Mouse (Mus musculus) MEL (cell line): ENCODE data around the gene Palb2.

ENCODE experiments used
- BHLHE40 ChIP-seq: IDR thresholded peaks from 2 replicates; pipeline ENCODE4 v1.6.1; 2012; ENCODE audit warnings: low read depth, mild to moderate bottlenecking, inconsistent platforms, low read length, improper control_type of control experiment, borderline replicate concordance
- CTCF ChIP-seq, 3 experiments: IDR thresholded peaks in 2 of 3; conservative IDR thresholded peaks in 1 of 3; 2 replicates each; pipeline ENCODE4 v1.5.1; 2011 to 2012; ENCODE audit warnings: low read length in 3 of 3, low read depth in 2 of 3, mild to moderate bottlenecking in 2 of 3, improper control_type of control experiment in 1 of 3, inconsistent platforms in 1 of 3, mixed read lengths in 1 of 3, moderate library complexity in 1 of 3; ENCODE audit not compliant: control insufficient read depth in 1 of 3, insufficient read depth in 1 of 3, poor library complexity in 1 of 3, severe bottlenecking in 1 of 3
- E2F4 ChIP-seq: IDR thresholded peaks from 2 replicates; pipeline ENCODE4 v1.6.1; 2011; ENCODE audit warnings: low read depth, low read length, improper control_type of control experiment, borderline replicate concordance
- EP300 ChIP-seq, 2 experiments: IDR thresholded peaks; 2 replicates each; pipeline ENCODE4 v1.6.1; 2011; ENCODE audit warnings: improper control_type of control experiment in 2 of 2, low read length in 2 of 2, low read depth in 1 of 2, mild to moderate bottlenecking in 1 of 2
- GATA1 ChIP-seq: IDR thresholded peaks from 2 replicates; pipeline ENCODE4 v1.6.1; 2011; ENCODE audit warnings: low read depth, low read length, improper control_type of control experiment
- MYC ChIP-seq: IDR thresholded peaks from 2 replicates; pipeline ENCODE4 v1.6.1; 2011; ENCODE audit warnings: low read depth, mild to moderate bottlenecking, low read length, improper control_type of control experiment, moderate library complexity
- NELFE ChIP-seq: IDR thresholded peaks from 2 replicates; pipeline ENCODE4 v1.6.1; 2011; ENCODE audit warnings: low read depth, low read length, improper control_type of control experiment
- NRF1 ChIP-seq: IDR thresholded peaks from 2 replicates; pipeline ENCODE4 v1.6.1; 2014; ENCODE audit warnings: low read depth, mild to moderate bottlenecking, inconsistent platforms, low read length, improper control_type of control experiment, moderate library complexity; ENCODE audit not compliant: poor library complexity, insufficient read depth, severe bottlenecking
- POLR2A ChIP-seq, 2 experiments: IDR thresholded peaks; 2 replicates each; pipeline ENCODE4 v1.6.1; 2011 to 2012; ENCODE audit warnings: low read length in 2 of 2, mild to moderate bottlenecking in 2 of 2, control low read depth in 1 of 2, improper control_type of control experiment in 1 of 2, low read depth in 1 of 2, moderate library complexity in 1 of 2; ENCODE audit not compliant: control insufficient read depth in 1 of 2, insufficient read depth in 1 of 2, poor library complexity in 1 of 2
- TBP ChIP-seq: IDR thresholded peaks from 2 replicates; pipeline ENCODE4 v1.8.0; 2011; ENCODE audit warnings: low read depth, low read length, improper control_type of control experiment
- TCF12 ChIP-seq: IDR thresholded peaks from 2 replicates; pipeline ENCODE4 v1.6.1; 2014; ENCODE audit warnings: low read depth, mild to moderate bottlenecking, inconsistent platforms, low read length, improper control_type of control experiment, moderate library complexity
- USF2 ChIP-seq, 2 experiments: IDR thresholded peaks; 2 replicates each; pipeline ENCODE4 v1.6.1; 2011 to 2012; ENCODE audit warnings: improper control_type of control experiment in 2 of 2, low read length in 2 of 2, borderline replicate concordance in 1 of 2, inconsistent platforms in 1 of 2, low read depth in 1 of 2, mild to moderate bottlenecking in 1 of 2; ENCODE audit not compliant: insufficient read depth in 1 of 2
- ZKSCAN1 ChIP-seq: IDR thresholded peaks from 2 replicates; pipeline ENCODE4 v1.6.1; 2012; ENCODE audit warnings: low read depth, mild to moderate bottlenecking, inconsistent platforms, low read length, improper control_type of control experiment, moderate library complexity
- ZMIZ1 ChIP-seq: IDR thresholded peaks from 2 replicates; pipeline ENCODE4 v1.6.1; 2012; ENCODE audit warnings: low read depth, mild to moderate bottlenecking, inconsistent platforms, low read length, improper control_type of control experiment, moderate library complexity

GRCm38 (mm10) chr7:122098009-122098408 lies 34.8 kb downstream of the Palb2 start:
- TF ChIP-seq CTCF (IDR thresholded peaks at IDR 0.05 in 2 of 3, conservative IDR thresholded peaks at IDR 0.05 in 1 of 3; ENCODE audit: control insufficient read depth in 1 of 3, insufficient read depth in 1 of 3, low read depth in 2 of 3, low read length in 3 of 3, poor library complexity in 1 of 3, severe bottlenecking in 1 of 3) (no peak), POLR2A (IDR thresholded peaks at IDR 0.05; ENCODE audit: control insufficient read depth in 1 of 2, insufficient read depth in 1 of 2, low read depth in 1 of 2, low read length in 2 of 2, poor library complexity in 1 of 2) (no peak), TCF12 (no peak), EP300 (IDR thresholded peaks at IDR 0.05; ENCODE audit: low read depth in 1 of 2, low read length in 2 of 2) (no peak), USF2 (IDR thresholded peaks at IDR 0.05; ENCODE audit: borderline replicate concordance in 1 of 2, insufficient read depth in 1 of 2, low read depth in 1 of 2, low read length in 2 of 2) (no peak), BHLHE40 (no peak), MYC (no peak), TBP (no peak), NELFE (no peak), GATA1 (no peak), NRF1 (no peak), E2F4 (no peak), ZKSCAN1 (no peak), ZMIZ1 (no peak)
